Mouse (Mus musculus) retina, adult 2 months (tissue): Measurements from ENCODE around the gene Mybl2.
"Not testable (repeated sequence)": the region's sequence is repeated elsewhere in the genome, so short reads cannot be mapped to it uniquely, and the experiment has no call there.

Experiments used
- DNase-seq: peaks from one replicate; pipeline ENCODE4 v3.0.0-alpha.2; 2012; ENCODE audit warnings: low read depth, low spot score

Mybl2 gene

GRCm38 (mm10) chr2:163054335-163054840 is at the start of gene Mybl2:
Gene Mybl2, plus strand, starts transcription at chr2:163054687.
- DNase-seq: peak; percentile 39

- DNase-seq: no peak
These were observed 47.2 kb upstream of the Mybl2 start for GRCm38 (mm10) chr2:163007299-163007698.

GRCm38 (mm10) chr2:163016916-163017743 is 37.4 kb upstream of the Mybl2 start, which contains the start of gene Ift52:
Gene Ift52, plus strand, starts transcription at chr2:163017354.
- DNase-seq: peak; percentile 84

GRCm38 (mm10) chr2:163031289-163031688 is 23.2 kb upstream of the Mybl2 start:
- DNase-seq: no peak

- no peak for DNase-seq
These were observed 22.7 kb upstream of the Mybl2 start for GRCm38 (mm10) chr2:163031757-163032156.

- DNase-seq: no peak
These were observed 21.9 kb upstream of the Mybl2 start for GRCm38 (mm10) chr2:163032622-163033021.

- no peak for DNase-seq
These were observed 14.5 kb upstream of the Mybl2 start for GRCm38 (mm10) chr2:163039940-163040339.

GRCm38 (mm10) chr2:163048125-163048524 is 6.4 kb upstream of the Mybl2 start:
- peak; percentile 29 for DNase-seq

- DNase-seq: no peak
These were observed 5.4 kb upstream of the Mybl2 start for GRCm38 (mm10) chr2:163049116-163049515.

- no peak for DNase-seq
These were observed 2.8 kb upstream of the Mybl2 start for GRCm38 (mm10) chr2:163051691-163052090.

- DNase-seq: no peak
These were observed 2.4 kb upstream of the Mybl2 start for GRCm38 (mm10) chr2:163052101-163052500.

- DNase-seq: no peak
These were observed 1.7 kb upstream of the Mybl2 start for GRCm38 (mm10) chr2:163052826-163053225.

GRCm38 (mm10) chr2:163054891-163055494 is 506 bp downstream of the Mybl2 start:
- DNase-seq: no peak

GRCm38 (mm10) chr2:163055715-163056114 is 1.2 kb downstream of the Mybl2 start:
- no peak for DNase-seq

GRCm38 (mm10) chr2:163056584-163056983 is 2.1 kb downstream of the Mybl2 start:
- no peak for DNase-seq

GRCm38 (mm10) chr2:163058981-163059380 is 4.5 kb downstream of the Mybl2 start:
- DNase-seq: not testable (repeated sequence)

- no peak for DNase-seq
These were observed 6.1 kb downstream of the Mybl2 start for GRCm38 (mm10) chr2:163060630-163061029.

- DNase-seq: no peak
These were observed 7.0 kb downstream of the Mybl2 start for GRCm38 (mm10) chr2:163061203-163062118.

- DNase-seq: no peak
These were observed 7.6 kb downstream of the Mybl2 start for GRCm38 (mm10) chr2:163062119-163062508.

- no peak for DNase-seq
These were observed 11.8 kb downstream of the Mybl2 start for GRCm38 (mm10) chr2:163066326-163066725.

- DNase-seq: no peak
These were observed 12.7 kb downstream of the Mybl2 start for GRCm38 (mm10) chr2:163067233-163067632.

GRCm38 (mm10) chr2:163070213-163070612 is 15.7 kb downstream of the Mybl2 start:
- DNase-seq: no peak
